Mouse (Mus musculus) neural tube, embryonic 14.5 days (tissue): ENCODE results near the gene Zfp599. TPM values are rescaled to one million over a fixed set of nuclear protein-coding genes. Genes with fewer than 3 reads are reported as not detected.
"Not testable (repeated sequence)": the region's sequence is repeated elsewhere in the genome, so short reads cannot be mapped to it uniquely, and the experiment has no call there.

Source experiments
- ATAC-seq: fragments of 200-750 bp; cut with Nextera tagmentation; 2 replicates; pipeline ENCODE4 v1.8.0; 2017; ENCODE audit warnings: low read depth, mild to moderate bottlenecking, moderate TSS enrichment, moderate library complexity
- H3K27ac ChIP-seq: fragments of 300-500 bp; sonication (generic); 2 replicates; pipeline ENCODE4 v1.5.1; 2014; ENCODE audit warnings: low read depth, mild to moderate bottlenecking, control low read depth, low read length, moderate library complexity, mixed read lengths
- H3K27me3 ChIP-seq: fragments of 300-500 bp; sonication (generic); 2 replicates; pipeline ENCODE4 v1.6.1; 2014; ENCODE audit warnings: low read length; ENCODE audit not compliant: control insufficient read depth, insufficient read depth
- H3K36me3 ChIP-seq: fragments of 300-500 bp; sonication (generic); 2 replicates; pipeline ENCODE4 v1.6.1; 2014; ENCODE audit warnings: low read length, mixed read lengths; ENCODE audit not compliant: control insufficient read depth, insufficient read depth
- H3K4me1 ChIP-seq: fragments of 300-500 bp; sonication (generic); 2 replicates; pipeline ENCODE4 v1.6.1; 2014; ENCODE audit warnings: low read length; ENCODE audit not compliant: control insufficient read depth, insufficient read depth
- H3K4me2 ChIP-seq: fragments of 300-500 bp; sonication (generic); 2 replicates; pipeline ENCODE4 v1.6.1; 2014; ENCODE audit warnings: mild to moderate bottlenecking, low read depth, low read length, control low read depth
- H3K4me3 ChIP-seq: fragments of 300-500 bp; sonication (generic); 2 replicates; pipeline ENCODE4 v1.5.1; 2014; ENCODE audit warnings: low read depth, low read length, control low read depth, mixed read lengths
- H3K9ac ChIP-seq: fragments of 300-500 bp; sonication (generic); replicated peaks from 2 replicates; pipeline ENCODE4 v1.6.1; 2014; ENCODE audit warnings: low read depth, mild to moderate bottlenecking, control low read depth, low read length, mixed read lengths
- H3K9me3 ChIP-seq: fragments of 300-500 bp; sonication (generic); 2 replicates; pipeline ENCODE4 v1.6.1; 2016; ENCODE audit warnings: low read length; ENCODE audit not compliant: control insufficient read depth
- WGBS: fragments of 180-500 bp; shearing (Covaris S2); extraction: QIAGEN DNeasy Blood & Tissue Kit; methylation state at CpG from one replicate; pipeline ENCODE4 v1.1.7; 2014; 5-methylcytosine and 5-hydroxymethylcytosine counted together
- polyA plus RNA-seq: library from polyadenylated mRNA; unstranded; fragments of >200 nt; fragmentation: Nextera tagmentation; extraction: Ambion mirVana; gene quantifications from 2 replicates; pipeline ENCODE4 v1.2.1, GENCODE M21; 2014

Gene Zfp599
- 9.0 and 10.8 TPM in 2 replicates for polyA plus RNA-seq

GRCm38 (mm10) chr9:22259184-22260091 lies at the start of gene Zfp599:
Gene Zfp599 (minus strand): TSS chr9:22259895.
- Histone ChIP-seq H3K27me3 (no peaks in the 10 kb centered on the region), H3K36me3 (no peaks in the 10 kb centered on the region), H3K9me3 (no peaks in the 10 kb centered on the region), H3K4me3 (peak within 1 kb of the TSS; percentile 56), H3K27ac (no peak within 1 kb of the TSS), H3K4me1 (no peaks in the 10 kb centered on the region), H3K9ac (peak within 1 kb of the TSS; percentile 73), H3K4me2 (peak within 1 kb of the TSS; percentile 71)
- peak; percentile 95 for ATAC-seq
- 1% methylated on average over 35 of the region's 35 CpGs for WGBS

- not testable (repeated sequence) for ATAC-seq, H3K27me3 ChIP-seq, H3K4me1 ChIP-seq, H3K9me3 ChIP-seq
- Histone ChIP-seq H3K9ac (peak overlapping the region; percentile 97), H3K27ac (peak overlapping the region; percentile 93), H3K4me2 (peak overlapping the region; percentile 59), H3K36me3 (peaks cover 12% of the 10 kb centered on the region), H3K4me3 (peak overlapping the region; percentile 60)
- WGBS: 13% methylated on average over 9 of the region's 9 CpGs
Observed at GRCm38 (mm10) chr9:22307920-22308262, 48.2 kb upstream of the Zfp599 start.

GRCm38 (mm10) chr9:22307156-22307919 lies 47.6 kb upstream of the Zfp599 start, which contains the start of gene Zfp810:
Gene Zfp810 (minus strand): TSS chr9:22307648.
- H3K36me3 ChIP-seq: peaks cover 12% of the 10 kb centered on the region
- peak; percentile 99 for ATAC-seq
- H3K9me3 ChIP-seq: no peaks in the 10 kb centered on the region

GRCm38 (mm10) chr9:22306726-22307125 lies 47.0 kb upstream of the Zfp599 start:
- 14% methylated on average over 6 of the region's 6 CpGs for WGBS
- Histone ChIP-seq H3K4me3 (peak overlapping the region; percentile 60), H3K27me3 (no peaks in the 10 kb centered on the region), H3K4me1 (0 out of 2 replicates have a peak, but pooled peaks cover 4% of the 10 kb centered on the region), H3K36me3 (peaks cover 12% of the 10 kb centered on the region), H3K4me2 (peak overlapping the region; percentile 59), H3K27ac (peak overlapping the region; percentile 93), H3K9me3 (no peaks in the 10 kb centered on the region), H3K9ac (peak overlapping the region; percentile 97)
- no peak for ATAC-seq

More at GRCm38 (mm10) chr9:22307156-22307919, 47.6 kb upstream of the Zfp599 start, which contains the start of gene Zfp810:
- WGBS: under 1% methylated on average over 56 of the region's 56 CpGs
- Histone ChIP-seq H3K9ac (peak within 1 kb of the TSS; percentile 97), H3K4me2 (peak within 1 kb of the TSS; percentile 59), H3K27me3 (no peaks in the 10 kb centered on the region), H3K27ac (peak within 1 kb of the TSS; percentile 93), H3K4me1 (0 out of 2 replicates have a peak, but pooled peaks cover 4% of the 10 kb centered on the region), H3K4me3 (peak within 1 kb of the TSS; percentile 60)

- Histone ChIP-seq H3K9me3 (no peaks in the 10 kb centered on the region), H3K27me3 (no peaks in the 10 kb centered on the region), H3K4me1 (0 out of 2 replicates have a peak, but pooled peaks cover 4% of the 10 kb centered on the region), H3K4me3 (no peak overlapping the region), H3K9ac (no peak overlapping the region), H3K4me2 (no peak overlapping the region), H3K36me3 (peaks cover 29% of the 10 kb centered on the region), H3K27ac (no peak overlapping the region)
- no peak for ATAC-seq
- WGBS: 100% methylated on average over 1 of the region's 1 CpGs
Observed at GRCm38 (mm10) chr9:22302199-22302598, 42.5 kb upstream of the Zfp599 start.

- WGBS: 95% methylated on average over 4 of the region's 4 CpGs
- no peak overlapping the region for H3K27ac ChIP-seq
- peaks cover 71% of the 10 kb centered on the region for H3K36me3 ChIP-seq
- no peaks in the 10 kb centered on the region for H3K4me1 ChIP-seq
- H3K9me3 ChIP-seq: peaks cover 54% of the 10 kb centered on the region
- H3K4me3 ChIP-seq: no peak overlapping the region
- no peak for ATAC-seq
- no peak overlapping the region for H3K9ac ChIP-seq
- H3K27me3 ChIP-seq: no peaks in the 10 kb centered on the region
- H3K4me2 ChIP-seq: no peak overlapping the region
Observed at GRCm38 (mm10) chr9:22278733-22279132, 19.0 kb upstream of the Zfp599 start.

GRCm38 (mm10) chr9:22268886-22269285 lies 9.2 kb upstream of the Zfp599 start:
- Histone ChIP-seq H3K36me3 (no peaks in the 10 kb centered on the region), H3K4me1 (no peaks in the 10 kb centered on the region), H3K9ac (no peak overlapping the region), H3K27ac (no peak overlapping the region), H3K27me3 (no peaks in the 10 kb centered on the region), H3K9me3 (peaks cover 3% of the 10 kb centered on the region; the same call in 1 of the 2 replicates), H3K4me2 (no peak overlapping the region), H3K4me3 (no peak overlapping the region)
- WGBS: 92% methylated on average over 1 of the region's 1 CpGs
- no peak for ATAC-seq

- Histone ChIP-seq H3K9me3 (no peaks in the 10 kb centered on the region), H3K36me3 (no peaks in the 10 kb centered on the region), H3K9ac (no peak overlapping the region), H3K4me2 (no peak overlapping the region), H3K27ac (no peak overlapping the region), H3K4me1 (no peaks in the 10 kb centered on the region), H3K27me3 (no peaks in the 10 kb centered on the region), H3K4me3 (no peak overlapping the region)
- ATAC-seq: no peak
- 90% methylated on average over 10 of the region's 10 CpGs for WGBS
Observed at GRCm38 (mm10) chr9:22262611-22263010, 2.9 kb upstream of the Zfp599 start.
